Mouse (Mus musculus) heart, adult 8-10 months (tissue): ENCODE results near the gene Ago4. TPM values are rescaled to one million over a fixed set of nuclear protein-coding genes. Genes with fewer than 3 reads are reported as not detected.

Experiments used
- DNase-seq: peaks from one replicate; pipeline ENCODE4 v3.0.0; 2022; ENCODE audit warnings: low spot score
- microRNA-seq: library from miRNA; unstranded; fragments of <30 nt; microRNA quantifications from one replicate; pipeline ENCODE4 v1.2.0, GENCODE M21; 2022
- total RNA-seq, 4 experiments: library from RNA; stranded (reverse); gene quantifications; 2 replicates each; pipeline ENCODE4 v1.2.4; 2022

The Ago4 gene
- total RNA-seq, 4 experiments from 2014 or later, result 10.4 to 14.5 (median 12.1) TPM

GRCm38 (mm10) chr4:126469334-126469733 is 63.9 kb downstream of the Ago4 start:
- DNase-seq, result no peak

- no peak for DNase-seq
These were observed 64.3 kb downstream of the Ago4 start for GRCm38 (mm10) chr4:126468925-126469324.

DNA sequence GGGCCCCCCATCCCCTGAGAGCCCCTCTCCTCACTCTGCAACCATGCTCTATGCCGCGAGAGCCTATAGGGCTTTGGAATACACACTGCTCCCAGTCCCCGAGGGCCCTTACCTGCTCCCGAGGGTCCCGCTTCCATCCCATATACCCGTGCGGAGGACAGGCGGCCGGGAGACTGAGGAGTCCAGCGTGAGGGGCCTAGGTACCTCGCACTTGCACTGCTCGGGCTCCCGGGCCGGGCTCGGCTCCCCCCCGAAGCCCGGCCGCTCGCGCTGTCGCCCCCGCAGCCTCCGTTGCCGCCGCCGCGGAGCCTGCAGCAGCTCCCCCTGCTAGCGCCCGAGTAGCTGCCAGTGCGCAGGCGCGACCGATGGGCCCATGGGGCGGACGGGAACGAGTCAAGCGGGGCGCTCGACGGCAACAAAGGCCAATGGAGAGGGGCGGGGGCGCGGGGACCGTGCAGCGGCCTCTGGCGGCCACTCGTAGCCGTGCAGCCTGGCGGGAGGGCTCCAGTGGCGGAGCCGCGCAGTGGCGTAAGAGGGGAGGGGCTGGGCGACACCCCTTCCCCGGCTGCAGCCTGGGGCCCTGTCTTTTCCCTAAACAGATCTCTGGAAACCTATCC is 64.9 kb downstream of the Ago4 start, which contains the start of gene Ago1:
Ago1 (minus strand) TSS at position 299 of the 617 bp plus-strand sequence.
- peak; percentile 93 for DNase-seq

GRCm38 (mm10) chr4:126467721-126468284 is 65.5 kb downstream of the Ago4 start:
- peak; percentile 18 for DNase-seq

DNA sequence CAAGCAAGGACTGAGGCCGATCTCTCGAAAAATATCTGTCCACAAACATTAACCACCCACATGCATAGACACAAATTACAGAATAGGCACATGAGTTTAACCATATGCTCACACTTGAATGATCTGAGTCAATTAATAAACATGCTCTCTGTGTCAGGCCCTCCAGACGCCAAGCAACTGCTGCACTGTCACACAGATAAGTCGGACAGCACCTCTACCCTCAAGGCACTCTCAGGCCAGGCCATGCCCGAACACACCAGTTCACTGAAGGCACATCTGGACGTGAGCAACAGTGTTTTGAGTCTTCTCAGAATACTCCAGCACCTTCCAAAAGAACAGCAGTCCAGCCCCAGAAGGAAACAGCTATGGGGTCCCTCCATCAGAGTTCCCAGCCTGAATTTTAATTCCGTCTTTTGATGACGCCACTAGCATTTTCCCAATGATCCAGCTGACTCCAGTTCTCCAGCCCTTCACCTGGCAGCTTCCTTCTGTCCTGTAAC is 67.0 kb downstream of the Ago4 start:
- DNase-seq, result no peak

DNA sequence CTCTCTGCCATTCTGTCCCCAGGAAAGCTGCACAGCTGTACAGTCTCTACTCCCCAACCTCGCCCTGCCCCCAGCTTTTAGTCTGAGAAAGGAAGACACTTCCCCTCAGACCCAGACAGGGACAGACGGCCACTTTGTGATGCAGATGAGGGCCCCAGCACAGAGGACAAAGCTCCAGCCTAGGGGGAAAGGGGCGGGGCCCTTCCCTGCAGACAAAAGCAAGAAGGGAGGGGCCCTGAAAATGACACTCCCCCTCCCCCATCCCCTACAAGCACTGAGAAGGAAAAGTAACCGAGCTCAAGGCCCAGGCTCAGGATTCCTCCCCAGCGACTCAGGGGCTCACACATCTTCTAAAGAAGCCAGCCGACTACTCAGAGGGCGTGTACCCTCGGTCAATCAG is 67.4 kb downstream of the Ago4 start:
- DNase-seq, result no peak

DNA sequence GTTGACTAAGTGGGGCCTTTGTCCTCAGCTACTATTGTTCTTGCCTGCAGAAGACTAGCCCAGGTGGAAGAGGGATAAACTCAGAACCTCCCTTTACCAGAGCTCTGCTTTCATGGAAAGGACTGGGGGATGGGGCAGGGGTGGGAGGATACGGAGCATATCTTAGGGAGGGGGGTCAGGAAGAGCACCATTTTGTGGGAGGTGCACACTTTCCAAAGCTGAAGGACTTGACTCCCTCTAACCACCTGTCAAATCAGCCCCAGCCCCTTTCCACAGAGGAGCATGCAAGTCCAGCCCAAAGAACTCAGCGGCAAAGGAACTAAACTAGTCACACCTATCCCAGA is 68.4 kb downstream of the Ago4 start:
- no peak for DNase-seq

DNA sequence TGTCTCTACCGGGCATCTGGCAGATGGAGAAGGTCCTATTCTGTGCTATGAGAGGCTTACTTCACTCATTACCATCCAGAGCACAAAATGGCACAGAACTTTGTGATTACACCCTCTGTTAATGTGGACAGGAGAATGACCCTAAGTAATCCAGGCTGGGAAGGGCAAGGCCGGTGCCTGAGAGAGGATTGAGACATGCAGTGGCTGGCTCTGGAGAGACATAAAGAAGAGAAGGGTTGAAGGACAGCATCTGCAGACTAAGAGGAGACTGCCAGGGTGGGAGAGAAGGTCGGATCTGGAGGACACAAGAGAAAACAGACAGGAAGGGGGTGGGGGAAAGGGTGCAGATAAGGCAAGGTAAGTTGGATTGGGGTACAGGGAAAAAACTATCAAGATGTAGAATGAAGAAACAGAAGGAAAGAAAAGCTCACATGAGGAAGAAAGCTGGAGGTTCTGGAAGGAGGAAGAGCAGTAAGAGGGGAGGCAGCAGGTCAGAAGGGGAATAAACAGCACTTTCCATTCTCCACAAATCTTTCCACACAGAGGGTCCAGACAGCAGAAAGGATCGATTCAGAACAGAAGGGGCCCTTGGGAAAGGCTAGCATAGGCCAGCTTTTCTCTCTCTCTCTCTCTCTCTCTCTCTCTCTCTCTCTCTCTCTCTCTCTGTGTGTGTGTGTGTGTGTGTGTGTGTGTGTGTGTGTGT is 68.9 kb downstream of the Ago4 start:
- DNase-seq, result no peak

GRCm38 (mm10) chr4:126455441-126455840 is 77.8 kb downstream of the Ago4 start:
- no peak for DNase-seq

- DNase-seq, result no peak
These were observed 78.6 kb downstream of the Ago4 start for GRCm38 (mm10) chr4:126454547-126455254.

DNA sequence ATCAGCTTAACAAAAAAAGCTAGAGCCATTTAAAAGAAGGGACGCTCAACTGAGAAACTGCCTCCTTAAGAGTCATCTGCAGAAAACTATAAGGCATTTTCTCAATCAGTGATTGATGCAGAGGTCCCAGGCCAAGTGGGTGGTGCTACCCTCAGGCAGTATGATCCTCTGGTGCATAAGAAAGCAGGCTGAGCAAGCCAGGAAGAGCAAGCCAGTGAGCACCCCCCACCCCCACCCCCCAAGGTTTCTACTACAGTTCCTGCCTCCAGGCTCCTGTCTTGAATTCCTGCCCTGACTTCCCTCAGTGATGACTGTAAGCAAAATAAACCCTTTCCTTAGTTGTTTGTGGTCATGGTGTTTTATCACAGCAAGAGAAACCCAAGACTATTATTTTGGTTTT is 83.0 kb downstream of the Ago4 start:
- no peak for DNase-seq

GRCm38 (mm10) chr4:126447126-126447525 is 86.1 kb downstream of the Ago4 start:
- no peak for DNase-seq

DNA sequence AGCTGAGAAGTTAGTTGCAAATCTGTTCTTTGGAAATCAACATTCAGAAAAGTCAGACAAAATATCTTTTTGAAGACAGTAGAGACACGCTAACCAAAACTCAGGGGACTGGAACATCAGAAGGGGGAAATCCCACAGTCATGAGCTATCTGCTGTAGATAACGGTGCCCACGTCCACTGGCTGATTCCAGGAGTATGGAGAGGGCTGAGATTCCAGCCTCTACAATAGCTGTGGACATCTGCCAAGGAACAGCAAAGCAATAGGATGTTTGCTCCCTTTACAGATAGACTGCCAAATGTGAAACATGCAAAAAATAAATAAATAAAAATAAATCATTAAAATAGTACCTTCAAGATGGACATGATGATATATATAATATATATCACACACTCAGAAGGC is 88.7 kb downstream of the Ago4 start:
- no peak for DNase-seq

Small RNAs within 50 kb of the gene (microRNA-seq; reads per million reads assigned to microRNA genes)
- not detected for gene Mir7119

Other genes starting within 250 kb of the Ago4 start
- under 1 TPM; 0.35 to 0.91 (median 0.46) TPM for gene Col8a2, start 246.7 kb downstream of the Ago4 start, total RNA-seq
- 10 to 100 TPM; 12.7 to 14.4 (median 13.5) TPM for gene Adprhl2, start 211.8 kb downstream of the Ago4 start, total RNA-seq
- gene Tekt2, start 207.8 kb downstream of the Ago4 start, total RNA-seq, result under 1 TPM in 2 of 4 experiments, not detected in 2; 0.47 to 0.95 TPM
- 10 to 100 TPM; 11.1 to 13.5 (median 12.8) TPM for gene Ago3, start 103.9 kb downstream of the Ago4 start, total RNA-seq
- 10 to 100 TPM; 10.7 to 11.6 (median 11.3) TPM for gene Ago1, start 64.9 kb downstream of the Ago4 start, total RNA-seq
- gene Clspn, start 23.5 kb upstream of the Ago4 start, total RNA-seq, result under 1 TPM; 0.16 to 0.69 (median 0.50) TPM
- 10 to 100 TPM; 14.3 to 16.3 (median 15.3) TPM for gene 5730409E04Rik, start 76.3 kb upstream of the Ago4 start, total RNA-seq
- gene Psmb2, start 144.2 kb upstream of the Ago4 start, total RNA-seq, result 100 to 1,000 TPM; 116 to 140 (median 123) TPM
- under 1 TPM in 1 of 4 experiments, not detected in 3; 0.11 TPM for gene Tfap2e, start 202.8 kb upstream of the Ago4 start, total RNA-seq
- gene Ncdn, start 220.0 kb upstream of the Ago4 start, total RNA-seq, result 10 to 100 TPM; 17.2 to 20.1 (median 17.8) TPM
- gene AU040320, start 220.1 kb upstream of the Ago4 start, total RNA-seq, result 10 to 100 TPM; 27.8 to 33.6 (median 31.3) TPM